Mouse (Mus musculus) myocyte (in vitro differentiated cells): Measurements from ENCODE around the gene 6030458C11Rik.

ENCODE experiments used
- CEBPB ChIP-seq: IDR thresholded peaks from 2 replicates; pipeline ENCODE4 v1.6.1; 2011; ENCODE audit warnings: mild to moderate bottlenecking, moderate library complexity; ENCODE audit not compliant: poor library complexity, insufficient read depth, severe bottlenecking
- E2F4 ChIP-seq: IDR thresholded peaks from one replicate; pipeline ENCODE4 v1.6.1; 2011; ENCODE audit warnings: mild to moderate bottlenecking, control low read depth, moderate library complexity; ENCODE audit not compliant: insufficient read depth
- MAX ChIP-seq: IDR thresholded peaks from one replicate; pipeline ENCODE4 v1.6.1; 2011; ENCODE audit warnings: low read depth, mild to moderate bottlenecking, control low read depth
- MYOD1 ChIP-seq, 3 experiments: IDR thresholded peaks; one replicate each; pipeline ENCODE4 v1.6.1; 2011; ENCODE audit warnings: control low read depth in 2 of 3, low read depth in 2 of 3, mild to moderate bottlenecking in 2 of 3, moderate library complexity in 1 of 3; ENCODE audit not compliant: insufficient read length in 2 of 3, control insufficient read depth in 1 of 3
- MYOG ChIP-seq, 3 experiments: IDR thresholded peaks; one replicate each; pipeline ENCODE4 v1.6.1; 2011; ENCODE audit warnings: control low read depth in 2 of 3, low read depth in 2 of 3, mild to moderate bottlenecking in 2 of 3; ENCODE audit not compliant: insufficient read length in 2 of 3, control insufficient read depth in 1 of 3, insufficient read depth in 1 of 3
- POLR2A ChIP-seq: IDR thresholded peaks from one replicate; pipeline ENCODE4 v1.6.1; 2011; ENCODE audit warnings: low read depth, mild to moderate bottlenecking, control low read depth, moderate library complexity; ENCODE audit not compliant: insufficient read length
- POLR2AphosphoS2 ChIP-seq: IDR thresholded peaks from one replicate; pipeline ENCODE4 v1.6.1; 2011; ENCODE audit warnings: low read depth, control low read depth; ENCODE audit not compliant: insufficient read length
- REST ChIP-seq: IDR thresholded peaks from one replicate; pipeline ENCODE4 v1.6.1; 2011; ENCODE audit warnings: mild to moderate bottlenecking, control low read depth, moderate library complexity; ENCODE audit not compliant: insufficient read depth, insufficient read length
- SRF ChIP-seq: IDR thresholded peaks from one replicate; pipeline ENCODE4 v1.6.1; 2011; ENCODE audit warnings: low read depth; ENCODE audit not compliant: control insufficient read depth, insufficient read length
- TCF12 ChIP-seq: IDR thresholded peaks from one replicate; pipeline ENCODE4 v1.6.1; 2011; ENCODE audit warnings: mild to moderate bottlenecking, control low read depth; ENCODE audit not compliant: poor library complexity, insufficient read depth, severe bottlenecking
- TCF3 ChIP-seq: IDR thresholded peaks from one replicate; pipeline ENCODE4 v1.6.1; 2011; ENCODE audit warnings: low read depth, control low read depth; ENCODE audit not compliant: insufficient read length
- USF1 ChIP-seq: IDR thresholded peaks from one replicate; pipeline ENCODE4 v1.6.1; 2011; ENCODE audit warnings: low read depth, mild to moderate bottlenecking, control low read depth, moderate library complexity

- TF ChIP-seq MAX, result no peak
- TF ChIP-seq E2F4, result no peak
- no peak for TF ChIP-seq CEBPB
- TF ChIP-seq POLR2A, result no peak
- TF ChIP-seq POLR2AphosphoS2, result no peak
- TF ChIP-seq USF1, result no peak
- no peak for TF ChIP-seq SRF
- no peak for TF ChIP-seq MYOD1 (IDR thresholded peaks at IDR 0.05; ENCODE audit: control insufficient read depth in 1 of 3, insufficient read length in 2 of 3, low read depth in 2 of 3)
- no peak for TF ChIP-seq TCF12
- TF ChIP-seq MYOG (IDR thresholded peaks at IDR 0.05; ENCODE audit: control insufficient read depth in 1 of 3, insufficient read depth in 1 of 3, insufficient read length in 2 of 3, low read depth in 2 of 3), result no peak
- TF ChIP-seq REST, result no peak
- TF ChIP-seq TCF3, result no peak
Measured at GRCm38 (mm10) chr15:12867269-12867668, 42.8 kb upstream of the 6030458C11Rik start.
